Mouse (Mus musculus): Measurements from ENCODE around the gene Tti1. TPM values are rescaled to one million over a fixed set of nuclear protein-coding genes. Genes with fewer than 3 reads are reported as not detected.

Gene Tti1
- total RNA-seq, 2 experiments from 2014 or later, result 20.3 to 21.0 TPM

Other genes with a start within 250 kb of the Tti1 start
- 100 to 1,000 TPM; 171 to 175 TPM for gene Vstm2l, start 113.8 kb downstream of the Tti1 start, total RNA-seq (2021)
- gene Rprd1b, start 64 bp upstream of the Tti1 start, total RNA-seq (2021), result 10 to 100 TPM; 38.5 to 45.4 TPM
- gene Tgm2, start 118.0 kb upstream of the Tti1 start, total RNA-seq (2021), result 1 to 10 TPM; 7.4 to 9.8 TPM
- gene D630003M21Rik, start 200.8 kb upstream of the Tti1 start, total RNA-seq (2021), result 1 to 10 TPM; 2.9 to 4.0 TPM
- not detected for gene Bpi, start 229.7 kb upstream of the Tti1 start, total RNA-seq (2021)